Mouse (Mus musculus) splenic B cell, adult 2 months (primary cell): ENCODE data around the gene Chd4.
A peak's percentile ranks its signal among the peaks of the same experiment; 100 is the strongest.

Experiments
- DNase-seq: peaks from one replicate; pipeline ENCODE4 v3.0.0-alpha.2; 2011; ENCODE audit warnings: low read depth, low spot score
- H3K27me3 ChIP-seq: 2 replicates; pipeline ENCODE4 v1.6.1; 2012; ENCODE audit warnings: mild to moderate bottlenecking, low read length, moderate library complexity, mixed read lengths; ENCODE audit not compliant: control insufficient read depth, poor library complexity, insufficient read depth, severe bottlenecking
- H3K36me3 ChIP-seq: 2 replicates; pipeline ENCODE4 v1.6.1; 2012; ENCODE audit warnings: mild to moderate bottlenecking, low read length, moderate library complexity, mixed read lengths; ENCODE audit not compliant: control insufficient read depth, poor library complexity, insufficient read depth, severe bottlenecking

Chd4 gene

DNA sequence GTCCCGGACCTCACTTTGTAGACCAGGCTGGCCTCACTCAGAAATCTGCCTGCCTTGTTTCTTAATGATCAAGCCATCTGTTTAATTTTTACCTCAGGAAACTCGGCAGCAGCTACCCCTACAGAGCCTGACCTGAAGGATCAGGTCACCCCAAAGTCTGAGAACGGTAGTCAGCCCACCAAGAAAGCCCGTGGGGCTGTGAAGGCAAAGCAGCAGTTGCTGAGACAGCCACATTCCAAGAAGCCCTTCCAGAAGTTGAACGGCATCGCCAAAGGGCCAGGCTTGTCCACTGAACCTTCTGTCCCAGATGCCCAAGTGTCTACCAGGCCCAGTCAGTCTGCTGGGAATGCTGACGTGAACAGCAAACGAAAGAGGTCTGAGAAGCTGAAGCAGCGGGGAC lies 48.1 kb downstream of the Chd4 start:
- Histone ChIP-seq H3K27me3 (no peaks in the 10 kb centered on the region), H3K36me3 (peaks cover 8% of the 10 kb centered on the region)
- no peak for DNase-seq

- no peaks in the 10 kb centered on the region for H3K27me3 ChIP-seq
- DNase-seq, result peak; percentile 84
- H3K36me3 ChIP-seq, result peaks cover 5% of the 10 kb centered on the region
These were observed 49.2 kb downstream of the Chd4 start, which contains the start of gene Iffo1 for GRCm38 (mm10) chr6:125145001-125145400. TSS of gene Iffo1 (plus strand) at chr6:125145241.

DNA sequence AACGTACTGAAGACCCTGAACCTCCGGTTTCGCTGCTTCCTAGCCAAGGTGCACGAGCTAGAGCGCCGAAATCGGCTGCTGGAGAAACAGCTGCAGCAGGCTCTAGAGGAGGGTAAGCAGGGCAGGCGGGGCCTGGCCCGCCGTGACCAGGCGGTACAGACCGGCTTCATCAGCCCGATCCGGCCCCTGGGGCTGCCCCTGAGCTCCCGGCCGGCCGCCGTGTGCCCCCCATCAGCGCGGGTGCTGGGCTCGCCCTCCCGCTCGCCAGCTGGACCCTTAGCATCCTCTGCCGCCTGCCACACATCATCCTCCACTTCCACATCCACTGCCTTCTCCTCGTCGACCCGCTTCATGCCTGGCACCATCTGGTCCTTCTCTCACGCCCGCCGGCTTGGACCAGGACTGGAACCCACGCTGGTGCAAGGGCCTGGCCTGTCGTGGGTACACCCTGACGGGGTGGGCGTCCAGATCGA lies 49.7 kb downstream of the Chd4 start:
- Histone ChIP-seq H3K36me3 (peaks cover 5% of the 10 kb centered on the region), H3K27me3 (no peaks in the 10 kb centered on the region)
- DNase-seq, result no peak

GRCm38 (mm10) chr6:125146148-125146547 lies 50.4 kb downstream of the Chd4 start:
- DNase-seq, result no peak
- H3K27me3 ChIP-seq, result no peaks in the 10 kb centered on the region

DNA sequence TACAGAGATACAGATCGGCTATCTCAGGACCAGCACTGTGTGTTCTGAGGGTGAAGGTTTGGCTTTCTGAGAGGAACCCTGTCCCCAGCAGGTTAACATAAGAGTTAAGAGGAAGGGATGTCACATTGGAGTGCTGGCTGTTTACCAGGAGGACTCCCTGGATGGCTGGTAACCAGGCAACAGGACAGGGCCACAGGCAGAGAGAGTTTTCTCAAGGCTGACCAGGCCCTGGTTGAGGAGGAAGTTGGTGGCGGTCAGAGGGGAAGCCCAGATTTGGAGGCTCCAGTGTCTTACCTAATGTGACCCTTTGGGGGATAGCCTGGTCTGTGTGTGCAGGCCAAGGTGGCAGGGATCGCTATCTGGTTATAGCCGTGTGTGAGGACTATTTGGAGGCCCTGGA lies 51.0 kb downstream of the Chd4 start:
- no peak for DNase-seq
- H3K36me3 ChIP-seq, result peaks cover 3% of the 10 kb centered on the region
- no peaks in the 10 kb centered on the region for H3K27me3 ChIP-seq

More at GRCm38 (mm10) chr6:125146148-125146547, 50.4 kb downstream of the Chd4 start:
- peaks cover under 1% of the 10 kb centered on the region for H3K36me3 ChIP-seq

- H3K27me3 ChIP-seq, result no peaks in the 10 kb centered on the region
- no peak for DNase-seq
- H3K36me3 ChIP-seq, result peaks cover 3% of the 10 kb centered on the region
These were observed 51.5 kb downstream of the Chd4 start for GRCm38 (mm10) chr6:125147329-125147728.

DNA sequence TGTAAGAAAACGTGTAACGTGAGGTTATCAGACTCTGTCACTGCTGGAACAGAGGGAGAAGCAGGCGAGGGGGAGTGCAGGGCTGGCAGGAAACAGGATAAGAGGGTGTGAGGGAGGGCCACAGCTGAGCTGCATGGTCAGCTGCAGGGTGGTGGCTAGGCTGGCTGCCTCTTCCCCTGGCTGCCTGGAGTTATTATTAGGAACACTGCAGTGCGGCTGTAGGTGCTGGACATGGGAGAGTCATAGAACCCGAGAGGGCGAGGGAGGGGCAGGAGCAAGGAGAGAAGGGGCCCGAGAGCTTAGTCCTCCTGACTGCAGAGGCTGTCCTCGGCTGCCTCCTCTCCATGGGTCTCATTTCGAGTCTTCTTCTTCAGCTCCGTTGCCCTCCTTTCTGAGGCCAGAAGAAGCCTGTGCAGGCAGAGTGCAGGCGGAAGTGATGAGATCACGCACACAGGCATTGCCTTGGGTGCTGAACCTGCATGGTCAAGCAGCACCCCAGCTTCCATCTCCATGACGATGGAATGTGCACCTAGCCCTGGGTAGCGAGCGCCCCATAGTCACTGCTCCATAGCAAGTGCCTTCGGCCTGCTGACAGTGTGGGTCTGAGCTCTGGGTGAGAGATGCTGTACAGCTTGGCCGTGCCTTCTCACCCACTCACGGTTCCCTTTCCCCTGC lies 52.6 kb downstream of the Chd4 start:
- DNase-seq, result no peak
- Histone ChIP-seq H3K27me3 (no peaks in the 10 kb centered on the region), H3K36me3 (peaks cover 3% of the 10 kb centered on the region)

DNA sequence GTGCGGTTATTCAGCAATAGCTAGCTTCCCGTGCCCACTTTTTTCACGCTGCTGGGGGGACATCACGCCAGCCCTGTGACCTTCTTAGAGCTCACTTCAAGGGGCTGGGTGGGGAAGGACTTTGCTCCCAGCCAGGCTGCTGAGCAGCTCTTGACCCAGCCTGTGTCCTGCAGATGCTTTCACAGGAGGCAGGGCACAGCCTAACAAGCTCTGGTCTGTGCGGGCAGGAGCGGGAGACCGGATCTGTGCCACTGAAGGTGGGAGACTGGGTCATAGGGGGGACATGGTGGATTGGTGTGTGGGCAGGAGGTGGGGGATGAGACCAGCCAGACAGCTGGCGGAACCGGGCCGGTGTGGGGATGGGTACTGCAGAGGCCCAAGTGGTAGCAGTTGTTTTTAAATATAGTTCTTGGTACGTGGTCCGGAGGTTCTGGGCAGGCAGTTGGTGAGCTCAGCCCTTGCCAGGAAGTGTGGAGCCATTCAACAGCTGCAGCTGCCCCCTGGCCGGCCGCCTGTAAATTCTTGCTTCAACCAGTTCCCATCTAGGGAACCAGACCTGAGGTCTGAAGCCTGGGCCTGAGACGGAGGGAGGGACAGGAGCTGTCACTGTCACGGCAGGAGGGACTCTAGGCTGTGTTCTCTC lies 53.3 kb downstream of the Chd4 start:
- H3K36me3 ChIP-seq, result peaks cover 3% of the 10 kb centered on the region
- no peak for DNase-seq

DNA sequence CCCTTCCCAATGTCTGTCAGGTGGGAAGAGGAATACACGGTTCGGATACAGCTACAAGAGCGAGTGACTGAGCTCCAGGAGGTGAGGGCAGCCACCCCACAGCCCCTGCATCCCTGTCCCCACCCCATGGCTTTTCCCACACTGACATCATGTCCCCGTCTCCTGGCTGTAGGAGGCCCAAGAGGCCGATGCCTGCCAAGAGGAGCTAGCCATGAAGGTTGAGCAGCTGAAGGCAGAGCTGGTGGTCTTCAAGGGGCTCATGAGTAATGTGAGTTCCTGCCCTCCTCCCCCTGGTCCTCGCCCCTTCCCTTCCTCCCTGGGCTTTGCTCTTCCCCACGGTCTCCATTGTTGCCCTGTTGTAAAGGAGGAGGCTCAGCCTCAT lies 53.8 kb downstream of the Chd4 start:
- H3K36me3 ChIP-seq, result peaks cover 3% of the 10 kb centered on the region
- no peak for DNase-seq
- H3K27me3 ChIP-seq, result no peaks in the 10 kb centered on the region

More for the DNA sequence above, 53.3 kb downstream of the Chd4 start:
- no peaks in the 10 kb centered on the region for H3K27me3 ChIP-seq

- no peaks in the 10 kb centered on the region for H3K27me3 ChIP-seq
- DNase-seq, result no peak
These were observed 56.6 kb downstream of the Chd4 start for GRCm38 (mm10) chr6:125152212-125153017.

DNA sequence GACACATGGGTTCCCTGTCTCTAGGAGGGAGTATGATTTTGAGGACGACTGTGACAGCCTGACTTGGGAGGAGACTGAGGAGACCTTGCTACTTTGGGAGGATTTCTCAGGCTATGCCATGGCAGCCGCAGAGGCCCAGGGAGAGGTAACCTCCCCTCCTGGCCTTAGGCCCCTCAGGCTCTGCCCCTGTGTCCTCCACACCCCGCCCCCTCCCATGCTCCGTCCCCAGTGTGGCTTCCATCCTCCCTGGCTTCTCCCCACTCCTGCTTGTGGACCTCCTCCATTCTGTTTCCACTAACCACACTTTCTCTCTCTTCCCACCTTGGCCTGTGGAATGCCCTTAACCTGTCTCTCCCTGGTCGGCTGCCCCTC lies 57.2 kb downstream of the Chd4 start:
- DNase-seq, result no peak
- Histone ChIP-seq H3K36me3 (peaks cover 6% of the 10 kb centered on the region), H3K27me3 (no peaks in the 10 kb centered on the region)

More at GRCm38 (mm10) chr6:125152212-125153017, 56.6 kb downstream of the Chd4 start:
- peaks cover 6% of the 10 kb centered on the region for H3K36me3 ChIP-seq

DNA sequence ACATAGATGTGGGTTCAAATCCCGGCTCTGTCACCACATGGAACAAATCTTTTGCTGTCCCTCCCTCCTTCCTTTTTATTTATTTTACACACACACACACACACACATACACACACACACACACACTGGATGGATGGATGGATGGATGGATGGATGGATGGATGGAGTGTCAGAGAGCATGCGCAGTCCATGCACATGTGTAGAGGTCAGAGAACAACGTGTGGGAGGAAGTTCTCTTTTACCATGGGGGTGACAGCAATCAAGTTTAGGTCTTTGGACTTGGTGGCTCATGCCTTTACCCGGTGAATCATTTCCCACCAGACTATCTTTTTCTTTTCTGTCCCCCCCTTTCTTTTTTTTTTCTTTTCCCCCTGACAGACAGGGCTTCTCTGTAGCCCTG lies 57.9 kb downstream of the Chd4 start:
- H3K36me3 ChIP-seq, result peaks cover 6% of the 10 kb centered on the region
- H3K27me3 ChIP-seq, result no peaks in the 10 kb centered on the region
- no peak for DNase-seq

- no peaks in the 10 kb centered on the region for H3K27me3 ChIP-seq
- peaks cover 6% of the 10 kb centered on the region for H3K36me3 ChIP-seq
- peak; percentile 64 for DNase-seq
These were observed 58.8 kb downstream of the Chd4 start for GRCm38 (mm10) chr6:125154550-125154949.

DNA sequence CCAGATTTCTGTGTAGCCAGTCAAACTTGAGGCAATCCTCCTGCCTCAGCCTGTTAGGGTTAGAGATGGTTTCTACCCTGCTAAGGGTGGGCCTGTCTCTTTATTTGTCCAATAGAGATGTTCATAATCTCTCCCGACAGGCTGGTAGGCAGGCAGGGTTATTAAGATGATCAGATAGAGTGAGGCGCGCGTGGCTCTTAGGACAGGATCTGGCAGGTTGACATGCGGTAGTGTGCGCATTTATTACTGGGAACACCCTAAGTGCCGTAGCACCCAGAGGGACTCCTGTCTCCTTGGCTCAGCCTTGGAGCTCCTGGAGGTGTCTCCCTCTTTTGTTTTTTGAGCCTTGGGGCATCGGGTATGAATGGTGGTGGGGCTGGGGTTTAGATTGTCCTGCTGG lies 59.5 kb downstream of the Chd4 start:
- Histone ChIP-seq H3K36me3 (peaks cover 6% of the 10 kb centered on the region), H3K27me3 (no peaks in the 10 kb centered on the region)
- no peak for DNase-seq

GRCm38 (mm10) chr6:125156491-125156890 lies 60.7 kb downstream of the Chd4 start:
- Histone ChIP-seq H3K36me3 (peaks cover 4% of the 10 kb centered on the region), H3K27me3 (no peaks in the 10 kb centered on the region)
- no peak for DNase-seq
